Mouse (Mus musculus): ENCODE measurements around the gene Fbxl13. TPM values are rescaled to one million over a fixed set of nuclear protein-coding genes. Genes with fewer than 3 reads are reported as not detected.
"Not testable (repeated sequence)": the region's sequence is repeated elsewhere in the genome, so short reads cannot be mapped to it uniquely, and the experiment has no call there.

The Fbxl13 gene
- polyA plus RNA-seq, 1 experiment from 2014 or later, result 0.40 TPM

GRCm38 (mm10) chr5:21599536-21599935 is 45.9 kb downstream of the Fbxl13 start:
- H3K4me1 ChIP-seq; H3K27ac ChIP-seq (replicated peaks); H3K27me3 ChIP-seq; H3K4me3 ChIP-seq; ATAC-seq (ENCODE audit: low FRiP score, low read depth); H3K9ac ChIP-seq (replicated peaks); H3K9me3 ChIP-seq; H3K4me2 ChIP-seq (replicated peaks); H3K36me3 ChIP-seq: not testable (repeated sequence)
- WGBS, result 78% methylated on average over 2 of the region's 2 CpGs

- no peak overlapping the region for H3K4me3 ChIP-seq
- 92% methylated on average over 9 of the region's 9 CpGs for WGBS
- no peak overlapping the region for H3K4me2 ChIP-seq (replicated peaks)
- H3K9ac ChIP-seq (replicated peaks), result no peak overlapping the region
- H3K4me1 ChIP-seq, result no peaks in the 10 kb centered on the region
- H3K36me3 ChIP-seq, result no peaks in the 10 kb centered on the region
- no peak for ATAC-seq (ENCODE audit: low FRiP score, low read depth)
- H3K27ac ChIP-seq (replicated peaks), result no peak overlapping the region
- no peaks in the 10 kb centered on the region for H3K9me3 ChIP-seq
- H3K27me3 ChIP-seq, result no peaks in the 10 kb centered on the region
Measured at GRCm38 (mm10) chr5:21593201-21593709, 52.2 kb downstream of the Fbxl13 start.

- H3K36me3 ChIP-seq, result no peaks in the 10 kb centered on the region
- no peak overlapping the region for H3K4me2 ChIP-seq (replicated peaks)
- ATAC-seq (ENCODE audit: low FRiP score, low read depth), result no peak
- no peaks in the 10 kb centered on the region for H3K4me1 ChIP-seq
- no peak overlapping the region for H3K4me3 ChIP-seq
- H3K9ac ChIP-seq (replicated peaks), result no peak overlapping the region
- H3K27me3 ChIP-seq, result no peaks in the 10 kb centered on the region
- no peak overlapping the region for H3K27ac ChIP-seq (replicated peaks)
- no peaks in the 10 kb centered on the region for H3K9me3 ChIP-seq
- 94% methylated on average over 2 of the region's 2 CpGs for WGBS
Measured at GRCm38 (mm10) chr5:21592106-21592505, 53.3 kb downstream of the Fbxl13 start.

- 90% methylated on average over 13 of the region's 13 CpGs for WGBS
- no peak for ATAC-seq (ENCODE audit: low FRiP score, low read depth)
- H3K9me3 ChIP-seq, result no peaks in the 10 kb centered on the region
Measured at GRCm38 (mm10) chr5:21588220-21588619, 57.2 kb downstream of the Fbxl13 start.

GRCm38 (mm10) chr5:21587683-21588082 is 57.8 kb downstream of the Fbxl13 start:
- no peaks in the 10 kb centered on the region for H3K36me3 ChIP-seq
- WGBS, result 79% methylated on average over 7 of the region's 7 CpGs
- no peak overlapping the region for H3K27ac ChIP-seq (replicated peaks)
- no peaks in the 10 kb centered on the region for H3K27me3 ChIP-seq
- no peak overlapping the region for H3K4me2 ChIP-seq (replicated peaks)
- no peak overlapping the region for H3K4me3 ChIP-seq
- H3K9me3 ChIP-seq, result no peaks in the 10 kb centered on the region
- no peak overlapping the region for H3K9ac ChIP-seq (replicated peaks)
- no peak for ATAC-seq (ENCODE audit: low FRiP score, low read depth)
- H3K4me1 ChIP-seq, result no peaks in the 10 kb centered on the region

More at GRCm38 (mm10) chr5:21588220-21588619, 57.2 kb downstream of the Fbxl13 start:
- no peaks in the 10 kb centered on the region for H3K4me1 ChIP-seq
- no peak overlapping the region for H3K4me2 ChIP-seq (replicated peaks)
- H3K4me3 ChIP-seq, result no peak overlapping the region
- no peak overlapping the region for H3K27ac ChIP-seq (replicated peaks)
- H3K36me3 ChIP-seq, result no peaks in the 10 kb centered on the region
- H3K9ac ChIP-seq (replicated peaks), result no peak overlapping the region
- H3K27me3 ChIP-seq, result no peaks in the 10 kb centered on the region

GRCm38 (mm10) chr5:21586763-21587162 is 58.7 kb downstream of the Fbxl13 start:
- no peak overlapping the region for H3K4me3 ChIP-seq
- no peaks in the 10 kb centered on the region for H3K27me3 ChIP-seq
- no peak overlapping the region for H3K4me2 ChIP-seq (replicated peaks)
- no peaks in the 10 kb centered on the region for H3K36me3 ChIP-seq
- H3K9ac ChIP-seq (replicated peaks), result no peak overlapping the region
- no peak overlapping the region for H3K27ac ChIP-seq (replicated peaks)
- no peaks in the 10 kb centered on the region for H3K4me1 ChIP-seq
- H3K9me3 ChIP-seq, result no peaks in the 10 kb centered on the region
- WGBS, result 62% methylated on average over 6 of the region's 6 CpGs
- ATAC-seq (ENCODE audit: low FRiP score, low read depth), result no peak

- no peaks in the 10 kb centered on the region for H3K9me3 ChIP-seq
- no peaks in the 10 kb centered on the region for H3K27me3 ChIP-seq
- no peaks in the 10 kb centered on the region for H3K4me1 ChIP-seq
- 89% methylated on average over 3 of the region's 3 CpGs for WGBS
- no peak for ATAC-seq (ENCODE audit: low FRiP score, low read depth)
- no peak overlapping the region for H3K4me3 ChIP-seq
- no peak overlapping the region for H3K9ac ChIP-seq (replicated peaks)
- no peak overlapping the region for H3K27ac ChIP-seq (replicated peaks)
- H3K4me2 ChIP-seq (replicated peaks), result no peak overlapping the region
- H3K36me3 ChIP-seq, result no peaks in the 10 kb centered on the region
Measured at GRCm38 (mm10) chr5:21578136-21578535, 67.3 kb downstream of the Fbxl13 start.

- Histone ChIP-seq H3K4me1 (no peaks in the 10 kb centered on the region), H3K9ac (replicated peaks) (no peak overlapping the region), H3K27me3 (no peaks in the 10 kb centered on the region), H3K4me3 (no peak overlapping the region), H3K36me3 (no peaks in the 10 kb centered on the region), H3K4me2 (replicated peaks) (no peak overlapping the region), H3K27ac (replicated peaks) (no peak overlapping the region), H3K9me3 (no peaks in the 10 kb centered on the region)
- ATAC-seq (ENCODE audit: low FRiP score, low read depth), result no peak
- 84% methylated on average over 13 of the region's 13 CpGs for WGBS
Measured at GRCm38 (mm10) chr5:21575210-21575550, 70.3 kb downstream of the Fbxl13 start.

- Histone ChIP-seq H3K4me2 (replicated peaks) (no peak overlapping the region), H3K27me3 (no peaks in the 10 kb centered on the region), H3K27ac (replicated peaks) (no peak overlapping the region), H3K9me3 (no peaks in the 10 kb centered on the region), H3K4me1 (no peaks in the 10 kb centered on the region), H3K4me3 (no peak overlapping the region), H3K9ac (replicated peaks) (no peak overlapping the region), H3K36me3 (no peaks in the 10 kb centered on the region)
- ATAC-seq (ENCODE audit: low FRiP score, low read depth), result no peak
- WGBS, result 83% methylated on average over 21 of the region's 21 CpGs
Measured at GRCm38 (mm10) chr5:21574386-21575209, 70.8 kb downstream of the Fbxl13 start.

- H3K4me3 ChIP-seq, result no peak overlapping the region
- no peak overlapping the region for H3K4me2 ChIP-seq (replicated peaks)
- no peaks in the 10 kb centered on the region for H3K4me1 ChIP-seq
- H3K9ac ChIP-seq (replicated peaks), result no peak overlapping the region
- no peak overlapping the region for H3K27ac ChIP-seq (replicated peaks)
- no peak for ATAC-seq (ENCODE audit: low FRiP score, low read depth)
- H3K36me3 ChIP-seq, result no peaks in the 10 kb centered on the region
- no peaks in the 10 kb centered on the region for H3K27me3 ChIP-seq
- 75% methylated on average over 3 of the region's 3 CpGs for WGBS
- H3K9me3 ChIP-seq, result no peaks in the 10 kb centered on the region
Measured at GRCm38 (mm10) chr5:21572764-21573416, 72.5 kb downstream of the Fbxl13 start.

GRCm38 (mm10) chr5:21567784-21568183 is 77.7 kb downstream of the Fbxl13 start:
- Histone ChIP-seq H3K4me1 (no peaks in the 10 kb centered on the region), H3K27me3 (no peaks in the 10 kb centered on the region), H3K9ac (replicated peaks) (no peak overlapping the region), H3K4me3 (no peak overlapping the region), H3K27ac (replicated peaks) (no peak overlapping the region), H3K36me3 (no peaks in the 10 kb centered on the region), H3K9me3 (no peaks in the 10 kb centered on the region), H3K4me2 (replicated peaks) (no peak overlapping the region)
- ATAC-seq (ENCODE audit: low FRiP score, low read depth), result no peak
- WGBS, result 82% methylated on average over 1 of the region's 1 CpGs

- H3K4me3 ChIP-seq, result no peak overlapping the region
- 90% methylated on average over 9 of the region's 9 CpGs for WGBS
Measured at GRCm38 (mm10) chr5:21565392-21566065, 79.9 kb downstream of the Fbxl13 start.

More at GRCm38 (mm10) chr5:21565392-21566065, 79.9 kb downstream of the Fbxl13 start:
- Histone ChIP-seq H3K36me3 (no peaks in the 10 kb centered on the region), H3K27ac (replicated peaks) (no peak overlapping the region), H3K27me3 (no peaks in the 10 kb centered on the region), H3K4me2 (replicated peaks) (no peak overlapping the region), H3K9me3 (no peaks in the 10 kb centered on the region), H3K4me1 (no peaks in the 10 kb centered on the region), H3K9ac (replicated peaks) (no peak overlapping the region)
- ATAC-seq (ENCODE audit: low FRiP score, low read depth), result no peak
